Mouse (Mus musculus) hindbrain, embryonic 11.5 days (tissue): ENCODE results near the gene Antxr2. TPM values are rescaled to one million over a fixed set of nuclear protein-coding genes. Genes with fewer than 3 reads are reported as not detected.

Source experiments
- polyA plus RNA-seq: library from polyadenylated mRNA; unstranded; fragments of >200 nt; fragmentation: Nextera tagmentation; extraction: Ambion mirVana; gene quantifications from 2 replicates; pipeline ENCODE4 v1.2.1, GENCODE M21; 2014

The Antxr2 gene
- polyA plus RNA-seq, 1 experiment from 2014 or later = 9.5 TPM

Other genes with a start within 250 kb of the Antxr2 start
- gene Prdm8, start 136.2 kb upstream of the Antxr2 start, polyA plus RNA-seq = 2.8 and 2.9 TPM in 2 replicates
- gene Fgf5, start 223.1 kb upstream of the Antxr2 start, polyA plus RNA-seq = 0.76 and 1.5 TPM in 2 replicates